Comparison of ENCODE assay signal across 11 mouse cellular contexts in genomic region chr4:150258388-150258787, GRCm38 (mm10). TPM values are rescaled to one million over a fixed set of nuclear protein-coding genes. Genes with fewer than 3 reads are reported as not detected.
DNase-seq lines count a peak whose midpoint lies in the region; ATAC-seq lines count a peak whose summit lies in the region.
"Had no signal": no experiment of that assay in that cellular context is flagged by ENCODE, and none has a peak within 500 bp of the region (broad histone marks: within the 10 kb centered on the region; RNA-seq: fewer than 3 reads in every experiment).

No protein-coding gene starts in this region.

- H3K4me3 ChIP-seq in kidney, embryonic 14.5 days (ENCODE audit: low read length) = no peak overlapping the region
- no peak overlapping the region for H3K4me3 ChIP-seq in forebrain, embryonic 12.5 days (replicated peaks)
- H3K4me3 ChIP-seq in midbrain, embryonic 11.5 days (ENCODE audit: low read depth, low read length) = no peak overlapping the region
- H3K4me3 ChIP-seq: liver, embryonic 15.5 days had no signal

- no peaks in the 10 kb centered on the region for H3K36me3 ChIP-seq in kidney, embryonic 14.5 days (ENCODE audit: control insufficient read depth, insufficient read depth, low read length)
- H3K36me3 ChIP-seq in forebrain, embryonic 12.5 days (replicated peaks) = no peaks in the 10 kb centered on the region
- no peaks in the 10 kb centered on the region for H3K36me3 ChIP-seq in midbrain, embryonic 11.5 days (ENCODE audit: control insufficient read depth, insufficient read depth, low read length)
- H3K36me3 ChIP-seq: liver, embryonic 15.5 days had no signal

- 67% methylated on average over 14 of the region's 14 CpGs for WGBS in kidney, embryonic 14.5 days
- 59% methylated on average over 14 of the region's 14 CpGs for WGBS in forebrain, embryonic 12.5 days
- 72% methylated on average over 14 of the region's 14 CpGs for WGBS in midbrain, embryonic 11.5 days

- no peaks in the 10 kb centered on the region for H3K27me3 ChIP-seq in kidney, embryonic 14.5 days (ENCODE audit: control insufficient read depth, insufficient read depth, low read length)
- H3K27me3 ChIP-seq in forebrain, embryonic 12.5 days = no peaks in the 10 kb centered on the region
- H3K27me3 ChIP-seq in midbrain, embryonic 11.5 days (ENCODE audit: control insufficient read depth, insufficient read depth, low read length) = no peaks in the 10 kb centered on the region

- H3K4me1 ChIP-seq in kidney, embryonic 14.5 days (ENCODE audit: control insufficient read depth, insufficient read depth, low read length) = peaks cover 11% of the 10 kb centered on the region
- H3K4me1 ChIP-seq in forebrain, embryonic 12.5 days = peaks cover 33% of the 10 kb centered on the region
- H3K4me1 ChIP-seq in midbrain, embryonic 11.5 days (ENCODE audit: control insufficient read depth, insufficient read depth, low read length) = 0 out of 2 replicates have a peak, but pooled peaks cover 4% of the 10 kb centered on the region
- H3K4me1 ChIP-seq: liver, embryonic 15.5 days had no signal

- H3K4me2 ChIP-seq in kidney, embryonic 14.5 days (replicated peaks; ENCODE audit: low read depth, low read length) = no peak overlapping the region; the same call in 1 of the 2 replicates
- H3K4me2 ChIP-seq in forebrain, embryonic 12.5 days = no peak overlapping the region
- H3K4me2 ChIP-seq in midbrain, embryonic 11.5 days = no peak overlapping the region
- H3K4me2 ChIP-seq: liver, embryonic 15.5 days had no signal

- H3K9ac ChIP-seq in kidney, embryonic 14.5 days (ENCODE audit: low read depth, low read length) = 0 out of 2 replicates have a peak overlapping the region, but pooled peaks have one; percentile 23
- no peak overlapping the region for H3K9ac ChIP-seq in forebrain, embryonic 12.5 days
- 0 out of 2 replicates have a peak overlapping the region, but pooled peaks have one; percentile 22 for H3K9ac ChIP-seq in midbrain, embryonic 11.5 days (ENCODE audit: low read length)
- H3K9ac ChIP-seq: liver, embryonic 15.5 days had no signal

- peak overlapping the region; percentile 17; the same call in 1 of the 2 replicates for H3K27ac ChIP-seq in kidney, embryonic 14.5 days (ENCODE audit: low read depth, low read length)
- peak overlapping the region; percentile 72 for H3K27ac ChIP-seq in forebrain, embryonic 12.5 days
- no peak overlapping the region; the same call in 1 of the 2 replicates for H3K27ac ChIP-seq in midbrain, embryonic 11.5 days (ENCODE audit: low read depth, low read length)
- H3K27ac ChIP-seq: liver, embryonic 15.5 days had no signal

- no peak for ATAC-seq in kidney, embryonic 14.5 days (ENCODE audit: low FRiP score, low TSS enrichment)
- ATAC-seq in forebrain, embryonic 12.5 days (ENCODE audit: low FRiP score) = no peak
- no peak for ATAC-seq in midbrain, embryonic 11.5 days (ENCODE audit: low FRiP score)
- no peak for ATAC-seq in megakaryocyte progenitor cell, adult 5-6 weeks (replicated peaks; ENCODE audit: poor library complexity)
- ATAC-seq: inflammation-experienced regulatory T-cells, adult 6 months had no signal

- no peaks in the 10 kb centered on the region for H3K9me3 ChIP-seq in kidney, embryonic 14.5 days (ENCODE audit: control insufficient read depth, low read length)
- H3K9me3 ChIP-seq in forebrain, embryonic 12.5 days = no peaks in the 10 kb centered on the region
- no peaks in the 10 kb centered on the region for H3K9me3 ChIP-seq in midbrain, embryonic 11.5 days (ENCODE audit: control insufficient read depth, low read length)
- H3K9me3 ChIP-seq: liver, embryonic 15.5 days had no signal

- no peak for DNase-seq in kidney, postnatal 36 days
- peak; percentile 65 to 74 for DNase-seq in cerebellum, adult 18-20 months
- no peak for DNase-seq in midbrain, embryonic 11.5 days (ENCODE audit: low spot score, missing footprints)
- DNase-seq in embryo, embryonic 11 days = no peak
- DNase-seq in adipocyte (ENCODE audit: low spot score) = no peak

RNA-seq across cellular contexts. Expression of gene Eno1, which starts 21.9 kb away (rescaled TPM):
- 1,584 and 1,728 TPM in 2 replicates for polyA plus RNA-seq in kidney, embryonic 14.5 days (2014; fragmentation: Nextera tagmentation; extraction: Ambion mirVana)
- 1,282 and 1,334 TPM in 2 replicates for polyA plus RNA-seq in forebrain, embryonic 12.5 days (2016; fragmentation: Nextera tagmentation; extraction: Ambion mirVana)
- 1,438 and 1,518 TPM in 2 replicates for polyA plus RNA-seq in midbrain, embryonic 11.5 days (2014; fragmentation: Nextera tagmentation; extraction: Ambion mirVana)
- total RNA-seq in megakaryocyte progenitor cell, adult 5-6 weeks (2015) = 336 and 338 TPM in 2 replicates
- 357 and 368 TPM in 2 replicates for total RNA-seq in megakaryocyte progenitor cell, adult 5-6 weeks (2017)

RNA-seq across cellular contexts. Expression of gene Rere, which starts 23.1 kb away (rescaled TPM):
- polyA plus RNA-seq in kidney, embryonic 14.5 days (2014; fragmentation: Nextera tagmentation; extraction: Ambion mirVana) = 31.2 and 49.9 TPM in 2 replicates
- 41.5 and 44.4 TPM in 2 replicates for polyA plus RNA-seq in forebrain, embryonic 12.5 days (2016; fragmentation: Nextera tagmentation; extraction: Ambion mirVana)
- polyA plus RNA-seq in midbrain, embryonic 11.5 days (2014; fragmentation: Nextera tagmentation; extraction: Ambion mirVana) = 34.2 and 36.8 TPM in 2 replicates
- 49.5 TPM in 2 replicates for total RNA-seq in megakaryocyte progenitor cell, adult 5-6 weeks (2015)
- 13.8 and 23.8 TPM in 2 replicates for total RNA-seq in megakaryocyte progenitor cell, adult 5-6 weeks (2017)

RNA-seq across cellular contexts. Expression of gene Car6, which starts 57.3 kb away (rescaled TPM):
- not detected in 2 replicates for polyA plus RNA-seq in kidney, embryonic 14.5 days (2014; fragmentation: Nextera tagmentation; extraction: Ambion mirVana)
- not detected in 2 replicates for polyA plus RNA-seq in forebrain, embryonic 12.5 days (2016; fragmentation: Nextera tagmentation; extraction: Ambion mirVana)
- 0.25 TPM in 1 of 2 replicates, not detected in the other for polyA plus RNA-seq in midbrain, embryonic 11.5 days (2014; fragmentation: Nextera tagmentation; extraction: Ambion mirVana)
- 1.2 TPM in 1 of 2 replicates, not detected in the other for total RNA-seq in megakaryocyte progenitor cell, adult 5-6 weeks (2015)
- total RNA-seq in megakaryocyte progenitor cell, adult 5-6 weeks (2017) = 0.79 TPM in 1 of 2 replicates, not detected in the other
- polyA plus RNA-seq: inflammation-experienced regulatory T-cells, adult 6 months; liver, embryonic 15.5 days; small intestine, adult 2 months had no signal

Comparison
In these comparisons a context has a peak if more than half of its experiments do, and no peak if none do; other contexts are left out.
1. DNase-seq: peak in cerebellum, adult 18-20 months (2 of 2); none in kidney, postnatal 36 days (0 of 2), midbrain, embryonic 11.5 days (single experiment), embryo, embryonic 11 days (single experiment) and adipocyte (single experiment).